Mouse (Mus musculus) heart, adult 11 months (tissue): ENCODE measurements at regions not wholly inside any gene's neighbourhood (a gene's known extent, or its start where the extent isn't known, plus 50 kb on each side); places are given as distances from the start of the nearest gene placed in this dataset.
A peak's percentile ranks its signal among the peaks of the same experiment; 100 is the strongest.

Experiments used
- DNase-seq: peaks from one replicate; pipeline ENCODE4 v3.0.0; 2022

DNA sequence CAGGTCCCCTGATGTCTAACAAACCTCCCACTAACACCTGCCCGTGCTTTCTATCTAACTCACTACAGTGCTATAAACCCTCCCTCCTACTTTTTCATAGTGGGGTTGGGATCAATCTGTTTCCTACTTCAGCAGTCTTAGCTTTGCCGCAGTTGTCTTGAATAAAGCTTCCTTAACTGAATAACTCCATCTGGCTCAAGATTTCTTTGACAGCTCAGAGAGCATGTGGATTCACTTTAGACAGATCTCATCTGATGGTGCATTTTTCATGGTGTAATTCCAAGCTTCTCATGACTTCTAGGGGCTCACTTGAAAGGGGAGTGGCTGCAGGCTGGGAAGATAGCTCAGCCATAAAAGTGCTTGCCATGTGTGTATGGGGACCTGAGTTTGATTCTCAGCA, 313.2 kb upstream of the Dpyd start:
- DNase-seq = no peak

GRCm38 (mm10) chr3:118275917-118276316, 286.0 kb upstream of the Dpyd start:
- no peak for DNase-seq

DNA sequence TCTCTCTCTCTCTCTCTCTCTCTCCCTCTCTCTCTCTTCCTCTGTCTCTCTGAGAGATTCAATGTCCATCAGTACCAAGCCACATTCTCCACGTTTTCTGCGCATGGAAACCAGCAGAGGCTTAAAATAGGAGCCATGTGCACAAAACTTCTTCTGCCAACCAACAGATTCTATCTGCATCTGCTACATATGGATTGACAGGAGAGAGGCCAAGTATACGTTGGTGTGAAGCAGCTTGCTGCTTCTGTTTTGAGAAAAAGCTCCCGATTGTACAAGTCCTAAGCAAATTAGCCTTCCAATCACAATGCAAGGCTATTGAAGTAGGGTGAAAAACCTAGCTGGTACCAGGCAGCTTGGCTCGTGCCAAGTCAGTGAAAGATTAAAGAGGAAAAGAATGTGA, 283.7 kb upstream of the Dpyd start:
- DNase-seq = no peak

DNA sequence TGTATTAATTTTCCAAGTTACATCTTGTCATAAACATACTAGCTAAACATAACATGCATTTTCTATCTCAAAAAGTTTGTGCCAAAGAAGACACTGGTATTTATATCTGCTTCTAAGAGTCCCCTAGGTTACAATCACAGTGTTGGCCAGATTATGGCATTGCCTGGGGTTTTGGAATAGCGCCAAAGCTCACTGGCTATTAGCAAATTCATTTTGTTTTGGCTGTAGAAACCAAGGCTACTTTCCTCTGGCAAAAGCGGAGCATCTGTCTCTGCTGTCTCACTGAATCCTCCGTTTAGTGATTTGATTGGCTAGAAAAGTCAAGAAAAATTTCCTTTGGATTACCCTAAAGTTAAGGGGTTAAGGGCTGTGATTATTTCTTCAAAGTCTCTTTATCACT, 275.0 kb upstream of the Dpyd start:
- DNase-seq = no peak

- DNase-seq = peak; percentile 41
These were observed 236.8 kb upstream of the Dpyd start for GRCm38 (mm10) chr3:118325111-118325510.

DNA sequence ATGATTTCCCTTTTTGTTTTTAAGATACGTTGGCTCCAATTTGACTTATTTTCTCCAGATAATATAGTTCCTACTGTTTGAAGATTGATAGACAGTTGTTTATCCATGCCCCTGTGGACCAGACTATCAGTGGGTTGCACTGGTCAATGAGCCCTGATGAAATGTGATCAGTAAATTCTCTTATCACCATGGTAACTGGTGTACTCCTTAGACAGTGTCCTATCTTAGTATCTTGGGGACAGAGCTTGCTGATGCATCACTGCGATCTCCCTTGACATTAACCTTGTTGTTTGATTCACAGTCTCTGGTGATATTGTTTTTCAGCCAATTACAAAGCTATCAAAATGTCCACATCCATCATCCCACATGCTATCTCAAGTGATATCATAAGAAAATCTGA, 233.7 kb upstream of the Dpyd start:
- no peak for DNase-seq

DNA sequence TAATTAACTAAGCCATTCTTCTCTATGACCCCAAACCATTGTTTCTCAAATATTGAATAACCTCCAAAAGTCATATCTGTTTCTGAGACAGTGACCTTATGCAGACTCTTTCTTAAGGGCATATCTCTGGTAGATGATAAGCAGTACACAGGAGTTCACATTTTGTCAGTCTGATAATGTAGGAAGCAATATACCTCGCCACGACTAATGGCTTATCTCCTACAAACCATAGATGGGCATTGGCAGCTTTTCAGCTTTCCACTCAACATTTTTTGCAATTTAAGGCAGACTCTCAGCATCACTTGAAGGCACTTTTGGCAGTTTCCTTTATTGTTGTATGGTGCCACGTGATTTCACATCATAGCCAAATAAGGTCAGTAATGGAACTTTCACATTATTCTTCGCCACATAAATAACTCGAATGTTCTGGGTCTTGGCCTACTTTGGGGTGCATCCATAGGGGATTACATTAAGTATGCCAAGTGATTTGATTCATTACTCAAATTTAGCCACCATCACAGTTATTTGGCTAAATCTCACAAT, 232.7 kb upstream of the Dpyd start:
- DNase-seq = no peak

GRCm38 (mm10) chr3:118331559-118331958, 230.4 kb upstream of the Dpyd start:
- DNase-seq = no peak

DNA sequence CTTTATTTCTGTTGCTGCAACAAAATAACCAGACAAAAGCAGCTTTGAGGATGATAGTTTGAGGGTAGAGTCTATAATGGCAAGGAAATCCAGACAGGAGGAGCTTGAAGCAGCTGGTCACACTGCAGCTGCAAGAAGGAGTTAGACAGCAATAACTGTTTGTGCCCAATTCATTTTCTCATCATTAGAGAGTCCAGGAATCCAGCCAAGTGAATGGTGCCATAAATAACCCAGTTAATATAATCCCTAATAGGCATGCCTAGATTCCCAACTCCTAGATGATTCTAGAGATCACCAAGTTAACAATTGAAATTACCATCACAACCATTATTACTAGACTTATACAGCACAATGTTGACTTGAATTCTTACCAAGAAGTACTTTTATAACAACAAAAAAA, 223.2 kb upstream of the Dpyd start:
- no peak for DNase-seq

DNA sequence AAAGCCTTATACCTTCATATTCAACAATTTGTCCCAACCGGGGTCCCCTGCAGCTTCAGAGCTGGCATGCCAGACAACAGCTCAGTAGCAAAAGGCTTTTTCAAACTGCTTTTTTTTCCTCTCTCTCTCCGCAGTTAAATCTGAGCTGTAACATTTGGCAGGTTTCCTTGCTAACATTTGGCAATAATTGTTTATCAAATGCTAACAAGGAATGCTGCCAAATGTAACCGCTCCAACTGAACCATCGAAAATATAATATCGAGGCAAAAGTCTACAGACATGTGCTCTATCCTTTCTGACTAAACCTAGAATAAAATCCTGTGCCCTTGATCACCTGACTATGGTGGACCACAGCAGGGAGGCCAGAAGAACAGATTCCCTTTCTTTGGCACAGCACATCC, 200.2 kb upstream of the Dpyd start:
- no peak for DNase-seq
